33 mouse cellular contexts compared by ENCODE assay signal in genomic region chr9:100654104-100654503, GRCm38 (mm10). TPM values are rescaled to one million over a fixed set of nuclear protein-coding genes. Genes with fewer than 3 reads are reported as not detected.
DNase-seq lines count a peak whose midpoint lies in the region; ATAC-seq and TF ChIP-seq lines count a peak whose summit lies in the region.
"Had no signal": no experiment of that assay in that cellular context is flagged by ENCODE, and none has a peak within 500 bp of the region (broad histone marks: within the 10 kb centered on the region; RNA-seq: fewer than 3 reads in every experiment).

No protein-coding gene starts in this region.

- no peaks in the 10 kb centered on the region for H3K9me3 ChIP-seq in embryonic facial prominence, embryonic 14.5 days (ENCODE audit: control insufficient read depth, low read length)
- no peaks in the 10 kb centered on the region for H3K9me3 ChIP-seq in embryonic facial prominence, embryonic 10.5 days
- no peaks in the 10 kb centered on the region for H3K9me3 ChIP-seq in intestine, embryonic 15.5 days
- no peaks in the 10 kb centered on the region for H3K9me3 ChIP-seq in intestine, postnatal 0 days (ENCODE audit: control insufficient read depth)
- H3K9me3 ChIP-seq: embryonic facial prominence, embryonic 13.5 days; forebrain, embryonic 12.5 days; heart, embryonic 12.5 days; kidney, embryonic 15.5 days; liver, embryonic 12.5 days; midbrain, embryonic 10.5 days; midbrain, embryonic 15.5 days; neural tube, embryonic 15.5 days had no signal

- no peak for TF ChIP-seq CTCF in intestine, postnatal 0 days (IDR thresholded peaks at IDR 0.05; ENCODE audit: low read depth)

- H3K4me3 ChIP-seq in embryonic facial prominence, embryonic 14.5 days (ENCODE audit: low read depth, low read length) = no peak overlapping the region
- no peak overlapping the region for H3K4me3 ChIP-seq in embryonic facial prominence, embryonic 10.5 days
- H3K4me3 ChIP-seq in intestine, embryonic 15.5 days (replicated peaks) = no peak overlapping the region
- no peak overlapping the region for H3K4me3 ChIP-seq in intestine, postnatal 0 days (ENCODE audit: low read depth, low read length)
- H3K4me3 ChIP-seq: embryonic facial prominence, embryonic 13.5 days; erythroblast, embryonic 14.5 days; forebrain, embryonic 12.5 days; heart, embryonic 12.5 days; kidney, embryonic 15.5 days; layer of hippocampus, adult 2 months; left cerebral cortex, adult 2 months; liver, embryonic 12.5 days; midbrain, embryonic 10.5 days; midbrain, embryonic 15.5 days; neural tube, embryonic 15.5 days had no signal

- H3K36me3 ChIP-seq in embryonic facial prominence, embryonic 14.5 days (ENCODE audit: control insufficient read depth, insufficient read depth, low read length) = no peaks in the 10 kb centered on the region
- H3K36me3 ChIP-seq in embryonic facial prominence, embryonic 10.5 days (replicated peaks) = peaks cover 11% of the 10 kb centered on the region; the same call in 1 of the 2 replicates
- no peaks in the 10 kb centered on the region for H3K36me3 ChIP-seq in intestine, embryonic 15.5 days
- H3K36me3 ChIP-seq in intestine, postnatal 0 days (ENCODE audit: control insufficient read depth, insufficient read depth) = no peaks in the 10 kb centered on the region
- H3K36me3 ChIP-seq: embryonic facial prominence, embryonic 13.5 days; forebrain, embryonic 12.5 days; kidney, embryonic 15.5 days; liver, embryonic 12.5 days; midbrain, embryonic 15.5 days; neural tube, embryonic 15.5 days had no signal

- no peak overlapping the region for H3K4me2 ChIP-seq in embryonic facial prominence, embryonic 14.5 days (ENCODE audit: low read depth, low read length)
- no peak overlapping the region for H3K4me2 ChIP-seq in intestine, embryonic 15.5 days (replicated peaks)
- no peak overlapping the region for H3K4me2 ChIP-seq in intestine, postnatal 0 days (replicated peaks; ENCODE audit: low read depth)
- H3K4me2 ChIP-seq: embryonic facial prominence, embryonic 13.5 days; forebrain, embryonic 12.5 days; heart, embryonic 12.5 days; kidney, embryonic 15.5 days; liver, embryonic 12.5 days; midbrain, embryonic 15.5 days; neural tube, embryonic 15.5 days had no signal

- no peaks in the 10 kb centered on the region for H3K27me3 ChIP-seq in embryonic facial prominence, embryonic 14.5 days (replicated peaks; ENCODE audit: control insufficient read depth, insufficient read depth, low read length)
- H3K27me3 ChIP-seq in embryonic facial prominence, embryonic 10.5 days (replicated peaks; ENCODE audit: low read depth, poor library complexity, severe bottlenecking) = no peaks in the 10 kb centered on the region
- no peaks in the 10 kb centered on the region for H3K27me3 ChIP-seq in intestine, embryonic 15.5 days (replicated peaks)
- no peaks in the 10 kb centered on the region for H3K27me3 ChIP-seq in intestine, postnatal 0 days (replicated peaks; ENCODE audit: control insufficient read depth, insufficient read depth, low read length)
- H3K27me3 ChIP-seq: CH12.LX; embryonic facial prominence, embryonic 13.5 days; forebrain, embryonic 12.5 days; heart, embryonic 12.5 days; kidney, embryonic 15.5 days; liver, embryonic 12.5 days; midbrain, embryonic 15.5 days; neural tube, embryonic 15.5 days had no signal

- peak; percentile 60 for DNase-seq in embryonic facial prominence, embryonic 14.5 days (ENCODE audit: low spot score)
- DNase-seq in embryonic facial prominence, embryonic 10.5 days (ENCODE audit: low spot score) = no peak
- DNase-seq in lung, postnatal 36 days = peak; percentile 42
- DNase-seq in lung, postnatal 14 days = no peak
- no peak for DNase-seq in left cerebral cortex, postnatal 4 days
- DNase-seq: adrenal gland, postnatal 10 days; cerebellum, adult 11 months; cerebellum, adult 9-10 months; cerebellum, postnatal 36 days; embryo, embryonic 11 days; gastrocnemius, postnatal 10 days; heart, postnatal 14 days; kidney, postnatal 25 days; liver, postnatal 0 days; retina, postnatal 1 day; right cerebral cortex, postnatal 14 days; thymus, postnatal 14 days had no signal

- H3K27ac ChIP-seq in embryonic facial prominence, embryonic 14.5 days (replicated peaks; ENCODE audit: low read depth, low read length) = no peak overlapping the region
- no peak overlapping the region for H3K27ac ChIP-seq in embryonic facial prominence, embryonic 10.5 days (replicated peaks)
- no peak overlapping the region for H3K27ac ChIP-seq in intestine, embryonic 15.5 days
- no peak overlapping the region for H3K27ac ChIP-seq in intestine, postnatal 0 days (ENCODE audit: low read depth, low read length)
- H3K27ac ChIP-seq: embryonic facial prominence, embryonic 13.5 days; forebrain, embryonic 12.5 days; kidney, embryonic 15.5 days; layer of hippocampus, adult 2 months; left cerebral cortex, adult 2 months; liver, embryonic 12.5 days; midbrain, embryonic 10.5 days; midbrain, embryonic 15.5 days; neural tube, embryonic 15.5 days had no signal

- peak; percentile 75; the same call in 1 of the 2 replicates for ATAC-seq in embryonic facial prominence, embryonic 14.5 days (ENCODE audit: low read depth)
- 0 out of 2 replicates have a peak, but pooled peaks have one; percentile 36 for ATAC-seq in intestine, embryonic 15.5 days
- ATAC-seq in intestine, postnatal 0 days = no peak
- ATAC-seq: hindbrain, embryonic 16.5 days; intestine, embryonic 16.5 days; liver, embryonic 12.5 days; liver, postnatal 0 days; midbrain, embryonic 15.5 days had no signal

- no peak overlapping the region for H3K9ac ChIP-seq in embryonic facial prominence, embryonic 14.5 days (ENCODE audit: low read depth, low read length)
- no peak overlapping the region for H3K9ac ChIP-seq in intestine, embryonic 15.5 days
- no peak overlapping the region for H3K9ac ChIP-seq in intestine, postnatal 0 days (ENCODE audit: low read depth, low read length)
- H3K9ac ChIP-seq: embryonic facial prominence, embryonic 13.5 days; forebrain, embryonic 12.5 days; heart, embryonic 12.5 days; kidney, embryonic 15.5 days; liver, embryonic 12.5 days; liver, postnatal 0 days; midbrain, embryonic 15.5 days; neural tube, embryonic 15.5 days had no signal

- WGBS in embryonic facial prominence, embryonic 14.5 days = 82% methylated on average over 3 of the region's 3 CpGs
- WGBS in embryonic facial prominence, embryonic 10.5 days = 89% methylated on average over 3 of the region's 3 CpGs
- WGBS in intestine, embryonic 15.5 days = 71% methylated on average over 3 of the region's 3 CpGs
- 45% methylated on average over 3 of the region's 3 CpGs for WGBS in intestine, postnatal 0 days

- H3K4me1 ChIP-seq in embryonic facial prominence, embryonic 14.5 days (ENCODE audit: control insufficient read depth, insufficient read depth, low read length) = no peaks in the 10 kb centered on the region
- no peaks in the 10 kb centered on the region for H3K4me1 ChIP-seq in embryonic facial prominence, embryonic 10.5 days
- H3K4me1 ChIP-seq in intestine, embryonic 15.5 days (replicated peaks) = no peaks in the 10 kb centered on the region
- no peaks in the 10 kb centered on the region for H3K4me1 ChIP-seq in intestine, postnatal 0 days (replicated peaks; ENCODE audit: control insufficient read depth, insufficient read depth, low read length)
- H3K4me1 ChIP-seq: embryonic facial prominence, embryonic 13.5 days; forebrain, embryonic 12.5 days; kidney, embryonic 15.5 days; midbrain, embryonic 10.5 days; midbrain, embryonic 15.5 days; neural tube, embryonic 15.5 days had no signal

- intact Hi-C loops in left cerebral cortex, postnatal 4 days (cut with DNase I) = no loop called here

RNA-seq across cellular contexts. Expression of gene Stag1, which starts 56.5 kb away (rescaled TPM):
- 40.9 and 41.9 TPM in 2 replicates for polyA plus RNA-seq in embryonic facial prominence, embryonic 14.5 days (2014; fragmentation: Nextera tagmentation; extraction: Ambion mirVana)
- polyA plus RNA-seq in embryonic facial prominence, embryonic 10.5 days (2016; fragmentation: Nextera tagmentation; extraction: Ambion mirVana) = 60.1 and 61.2 TPM in 2 replicates
- 33.2 and 37.3 TPM in 2 replicates for polyA plus RNA-seq in intestine, embryonic 15.5 days (2015; fragmentation: Nextera tagmentation; extraction: Ambion mirVana)
- polyA plus RNA-seq in intestine, postnatal 0 days (2015; fragmentation: Nextera tagmentation; extraction: Ambion mirVana) = 24.6 and 28.5 TPM in 2 replicates
- 10 to 100 TPM; 45.8 to 55.4 TPM for total RNA-seq in left cerebral cortex, postnatal 4 days (2021)

Comparison
In these comparisons a context has a peak if more than half of its experiments do, and no peak if none do; other contexts are left out.
1. DNase-seq: peak in embryonic facial prominence, embryonic 14.5 days (single experiment) and lung, postnatal 36 days (single experiment); none in embryonic facial prominence, embryonic 10.5 days (single experiment), lung, postnatal 14 days (single experiment) and left cerebral cortex, postnatal 4 days (single experiment).